Mouse (Mus musculus) liver, adult (tissue): ENCODE data around the gene Poldip3.

Experiments
- GATA4 ChIP-seq: IDR thresholded peaks from 2 replicates; pipeline ENCODE4 v1.6.1; 2014; ENCODE audit warnings: mild to moderate bottlenecking, low read length; ENCODE audit not compliant: insufficient replicate concordance

Gene Poldip3

DNA sequence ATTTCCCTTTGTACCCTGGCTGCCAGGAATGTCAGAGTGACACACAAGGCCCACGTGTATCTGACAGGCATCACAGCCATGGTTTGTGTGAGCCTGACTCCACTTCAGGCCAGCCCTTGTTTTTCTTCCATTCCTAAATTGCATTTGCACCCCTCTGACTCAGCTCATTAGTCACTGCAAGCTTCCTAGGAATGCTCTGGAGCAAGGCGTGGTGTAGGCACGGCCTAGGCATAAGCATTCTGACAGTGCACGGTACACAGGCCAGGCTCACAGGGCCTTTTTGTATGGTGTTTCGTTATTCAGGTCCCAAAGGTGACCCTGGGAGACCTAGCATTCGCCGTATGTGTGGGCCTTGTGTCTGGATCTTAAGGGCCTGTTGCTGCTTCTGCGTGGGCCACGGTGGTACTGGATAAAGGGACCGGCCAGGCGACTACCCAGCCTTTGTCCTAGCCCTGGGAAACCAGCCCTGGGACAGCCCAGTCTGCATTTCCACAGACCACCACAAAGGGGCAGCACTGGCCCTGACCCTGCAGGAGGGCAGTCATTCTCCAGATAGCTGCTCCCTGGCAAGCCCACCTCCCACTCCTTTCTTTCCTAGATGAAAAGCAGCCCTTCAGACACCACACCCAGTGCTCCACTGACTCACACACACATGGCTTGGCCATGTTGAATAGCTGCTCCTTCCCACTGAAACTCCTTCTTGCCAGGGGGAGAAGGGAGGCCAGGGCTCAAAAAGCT lies 7.9 kb upstream of the Poldip3 start:
- TF ChIP-seq GATA4 = no peak

GRCm38 (mm10) chr15:83155672-83156419 lies 6.7 kb upstream of the Poldip3 start:
- TF ChIP-seq GATA4 = no peak

- no peak for TF ChIP-seq GATA4
Measured at GRCm38 (mm10) chr15:83154309-83154708, 5.1 kb upstream of the Poldip3 start.

GRCm38 (mm10) chr15:83150694-83151093 lies 1.5 kb upstream of the Poldip3 start:
- TF ChIP-seq GATA4 = no peak

DNA sequence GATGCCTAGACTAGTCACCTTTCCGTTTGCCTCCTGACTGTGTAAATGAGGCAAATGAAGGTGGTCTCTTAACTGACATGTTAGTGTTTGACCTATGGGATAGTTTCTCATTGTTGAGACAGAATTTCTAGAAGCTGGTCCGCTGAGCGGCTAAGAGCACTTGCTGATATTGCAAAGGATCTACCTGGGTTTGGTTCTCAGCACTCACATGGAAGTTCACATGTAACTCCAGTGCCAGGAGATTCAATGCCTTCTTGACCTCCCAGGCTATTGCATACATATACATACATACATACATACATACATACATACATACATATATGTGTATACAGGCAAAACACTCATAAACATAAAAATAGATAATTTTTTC lies 874 bp upstream of the Poldip3 start:
- TF ChIP-seq GATA4 = no peak

GRCm38 (mm10) chr15:83148801-83149195 lies 386 bp downstream of the Poldip3 start:
- no peak for TF ChIP-seq GATA4

DNA sequence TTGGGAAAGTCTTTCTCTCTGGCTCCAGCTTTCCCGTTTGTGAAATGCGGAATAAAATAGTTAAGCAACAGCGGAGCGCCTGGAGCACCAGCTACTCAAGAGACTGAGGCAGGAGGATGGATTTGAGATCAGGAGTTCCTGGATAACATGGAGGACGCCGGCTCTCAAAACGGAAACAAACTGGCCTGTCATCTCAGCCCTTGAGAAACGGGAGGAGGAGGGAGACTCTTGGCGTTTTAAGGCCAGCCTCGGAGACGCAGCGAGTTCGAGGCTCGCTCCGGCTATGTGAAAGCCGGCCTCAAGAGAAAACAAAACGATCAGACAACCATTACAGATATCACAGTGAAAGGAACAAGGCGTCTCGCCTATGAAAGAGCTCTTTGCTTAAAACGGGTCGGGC lies 789 bp downstream of the Poldip3 start:
- no peak for TF ChIP-seq GATA4

GRCm38 (mm10) chr15:83145541-83145940 lies 3.6 kb downstream of the Poldip3 start:
- TF ChIP-seq GATA4 = no peak

DNA sequence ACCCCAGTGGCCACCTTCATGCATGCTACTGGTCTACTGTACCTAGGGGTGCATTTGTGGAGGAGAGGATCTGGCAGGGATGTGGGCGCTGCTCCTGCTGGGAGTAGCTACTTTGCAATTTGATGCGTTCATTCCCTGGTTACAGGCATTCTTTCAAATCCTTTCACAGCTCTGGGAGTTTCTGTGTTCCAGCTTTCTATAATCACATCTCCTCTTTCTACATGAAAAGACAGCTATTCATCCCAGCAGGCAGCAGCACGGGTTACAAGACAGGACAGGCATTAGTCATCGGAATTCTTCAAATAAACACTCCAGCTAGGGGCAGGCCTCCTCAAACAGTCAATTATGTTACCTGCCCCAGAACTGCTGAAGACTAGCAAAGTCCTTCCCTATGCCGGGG lies 6.3 kb downstream of the Poldip3 start:
- TF ChIP-seq GATA4 = no peak

- TF ChIP-seq GATA4 = no peak
Measured at GRCm38 (mm10) chr15:83135654-83136053, 13.5 kb downstream of the Poldip3 start.

- no peak for TF ChIP-seq GATA4
Measured at GRCm38 (mm10) chr15:83134671-83135070, 14.5 kb downstream of the Poldip3 start.

GRCm38 (mm10) chr15:83129530-83130231 lies 19.5 kb downstream of the Poldip3 start:
- no peak for TF ChIP-seq GATA4

GRCm38 (mm10) chr15:83126582-83126981 lies 22.6 kb downstream of the Poldip3 start:
- no peak for TF ChIP-seq GATA4

DNA sequence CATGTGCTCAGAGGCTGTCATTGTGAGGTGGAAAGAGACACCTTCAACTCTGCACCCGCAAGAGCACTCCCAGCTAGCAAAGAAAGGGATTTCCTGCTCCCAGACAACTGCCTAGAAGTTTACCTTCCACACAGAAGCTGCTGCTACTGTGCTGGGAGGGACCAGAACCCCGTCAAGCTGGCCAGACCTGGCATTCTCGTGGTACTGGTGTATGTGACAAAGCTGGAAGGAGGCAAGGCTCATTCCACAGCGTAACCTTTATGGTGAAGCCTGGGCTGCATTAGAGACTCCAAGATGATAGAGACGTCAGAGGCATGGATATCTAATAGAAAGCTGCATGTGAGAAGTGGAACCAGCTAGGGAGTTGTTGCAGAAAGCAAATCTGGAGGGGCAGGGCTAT lies 24.6 kb downstream of the Poldip3 start:
- no peak for TF ChIP-seq GATA4

DNA sequence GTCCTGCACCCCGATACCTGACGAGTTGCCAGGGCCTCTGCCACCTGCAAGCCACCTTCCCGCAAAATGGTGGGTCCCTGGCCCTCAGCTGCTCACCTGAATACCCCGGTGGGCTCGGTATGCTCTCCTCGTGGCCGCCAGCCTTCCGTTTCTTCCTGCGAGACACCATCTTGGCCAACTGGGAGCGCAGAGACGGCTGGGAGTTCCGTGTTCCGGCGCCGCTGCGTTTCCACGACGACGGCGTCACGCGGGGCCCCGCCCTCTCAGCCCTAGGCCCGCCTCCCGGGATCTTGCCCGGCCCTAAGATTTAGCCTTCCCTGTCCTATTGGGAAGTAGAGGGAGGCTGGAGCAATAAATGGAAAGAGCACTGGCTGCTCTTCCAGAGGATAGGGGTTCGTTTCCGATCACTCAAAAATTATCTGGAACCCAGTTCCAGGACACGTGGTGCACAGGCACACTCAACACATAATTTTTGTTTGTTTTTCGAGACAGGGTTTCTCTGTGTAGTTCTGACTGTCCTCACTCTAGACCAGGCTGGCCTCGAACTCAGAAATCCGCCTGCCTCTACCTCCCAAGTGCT lies 26.5 kb downstream of the Poldip3 start, which contains the start of gene Rrp7a:
Gene Rrp7a (minus strand): TSS at position 236 of the 580 bp plus-strand sequence.
- TF ChIP-seq GATA4 = no peak

GRCm38 (mm10) chr15:83121709-83122565 lies 27.2 kb downstream of the Poldip3 start:
- no peak for TF ChIP-seq GATA4
